Mouse (Mus musculus): ENCODE results near the gene Atg9b.

- TF ChIP-seq CTCF (IDR thresholded peaks at IDR 0.05; ENCODE audit: low read depth, low read length) (no peak), POLR2A (IDR thresholded peaks at IDR 0.05; ENCODE audit: extremely low read depth, insufficient read depth, low read length) (no peak)
These were observed 2.8 kb downstream of the Atg9b start for GRCm38 (mm10) chr5:24389011-24389657.
